Mouse (Mus musculus): ENCODE measurements around the gene Fam102b.
A peak's percentile ranks its signal among the peaks of the same experiment; 100 is the strongest.

Gene Fam102b

DNA sequence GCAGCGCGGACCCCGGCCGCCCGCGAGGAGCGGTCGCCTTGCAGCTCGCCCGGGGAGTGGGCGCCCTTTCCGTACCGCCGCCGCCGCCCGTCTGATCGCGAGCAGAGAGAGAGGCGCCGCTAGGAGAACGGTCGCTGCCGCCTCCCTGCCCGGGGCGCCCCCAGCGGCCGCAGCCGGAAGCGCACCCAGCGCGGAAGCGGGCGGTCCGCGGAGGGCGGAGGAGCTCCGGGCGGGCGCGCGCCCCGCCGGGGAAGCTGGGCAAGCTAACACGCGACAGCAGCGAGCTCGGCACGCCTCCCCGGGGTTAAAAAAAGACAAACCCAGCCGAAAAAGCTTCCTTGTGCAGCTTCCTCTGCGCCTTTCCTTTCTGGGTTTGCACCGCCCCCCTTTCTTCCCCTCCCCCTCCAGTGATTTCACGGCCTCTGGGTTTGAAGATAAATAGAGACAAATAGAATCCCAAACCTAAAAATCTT lies at the start of gene Fam102b:
Fam102b (minus strand) TSS at position 93 of the 473 bp plus-strand sequence.
- DNase-seq (ENCODE audit: low spot score in 2 of 2) = peak; percentile 89 to 96

DNA sequence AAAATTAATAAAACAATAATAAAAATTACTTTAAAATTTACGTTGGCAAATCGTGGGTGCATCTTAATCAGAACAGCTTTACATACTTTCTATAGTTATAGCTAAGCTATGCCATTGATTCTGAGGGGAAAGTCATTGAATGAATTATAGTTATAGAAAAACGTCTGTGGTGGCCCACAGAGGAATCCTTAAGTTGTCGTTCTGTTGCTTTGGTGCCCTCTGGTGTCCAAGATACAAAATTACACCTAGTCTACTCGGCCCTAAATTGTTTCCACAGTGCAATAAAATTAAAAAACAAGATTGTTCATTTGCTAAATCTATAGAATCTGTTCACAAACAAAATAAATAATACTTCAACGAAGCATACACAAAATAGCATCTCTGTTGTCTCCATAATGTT lies 35.6 kb upstream of the Fam102b start:
- DNase-seq (ENCODE audit: low spot score in 2 of 2) = peak in 1 of 2 experiments; percentile 55

DNA sequence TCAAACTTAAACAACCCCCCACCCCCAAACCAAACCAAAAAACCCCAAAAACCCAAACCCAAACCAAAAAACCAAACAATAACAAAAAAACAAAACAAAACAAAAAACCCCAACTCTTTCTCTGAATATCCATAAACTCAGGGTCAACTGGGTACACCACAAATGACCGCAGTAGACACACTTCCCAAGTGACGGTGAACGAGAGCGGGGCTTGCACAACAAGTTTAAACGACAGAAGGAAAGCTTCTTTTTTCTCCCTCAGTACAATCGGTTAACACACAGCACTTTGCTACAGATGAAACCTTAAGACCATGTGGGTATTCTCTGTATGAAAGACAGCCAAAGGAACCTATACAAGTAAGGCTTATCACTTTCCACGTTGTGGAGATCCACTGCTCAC lies 35.0 kb upstream of the Fam102b start:
- no peak for DNase-seq (ENCODE audit: low spot score in 2 of 2)

GRCm38 (mm10) chr3:109059903-109060302 lies 32.5 kb upstream of the Fam102b start:
- no peak for DNase-seq (ENCODE audit: low spot score in 2 of 2)

GRCm38 (mm10) chr3:109051946-109052331 lies 24.5 kb upstream of the Fam102b start:
- no peak for DNase-seq (ENCODE audit: low spot score in 2 of 2)

DNA sequence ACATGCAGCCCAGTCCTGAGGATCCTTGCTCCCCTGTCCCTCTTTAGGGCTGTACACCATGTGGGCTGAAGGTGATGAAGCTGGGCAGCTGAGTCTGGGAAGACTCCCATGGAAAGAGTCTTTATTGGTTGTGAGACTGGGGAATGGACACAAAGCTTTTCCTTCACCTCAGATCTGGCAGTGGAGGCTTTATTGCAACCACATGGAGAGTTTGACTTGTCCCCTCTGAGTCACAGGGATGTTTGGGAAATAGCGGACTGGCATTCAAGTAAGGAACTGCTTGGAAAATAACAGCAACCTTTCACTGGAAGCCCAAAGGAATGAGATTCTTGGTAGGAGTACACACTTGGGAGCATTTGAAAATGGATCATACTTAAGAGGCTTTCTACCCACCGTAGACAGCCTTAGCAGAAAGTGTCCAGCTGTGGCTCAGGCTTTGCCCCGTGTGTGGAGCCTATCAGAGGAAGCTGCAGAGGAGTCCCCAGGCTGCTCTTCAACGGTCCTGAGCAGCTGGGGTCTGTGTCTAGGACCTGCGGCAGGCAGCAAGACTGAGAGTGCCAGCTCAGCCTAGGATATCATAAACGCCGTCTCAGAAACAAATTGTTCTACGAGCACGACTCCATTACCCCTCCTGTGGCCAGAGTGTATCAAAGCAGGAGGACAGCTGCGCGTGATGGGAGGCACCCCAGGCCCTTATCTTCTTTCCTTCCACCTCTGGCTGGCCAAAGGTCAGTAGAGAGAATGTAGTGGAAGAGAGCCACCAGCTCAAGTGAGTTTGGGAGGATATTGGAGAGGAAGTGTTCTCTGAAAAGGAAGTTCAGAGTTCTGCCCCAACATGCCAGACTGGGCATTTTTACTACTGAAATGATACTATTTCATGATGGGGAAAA lies 23.9 kb upstream of the Fam102b start:
- no peak for DNase-seq (ENCODE audit: low spot score in 2 of 2)

DNA sequence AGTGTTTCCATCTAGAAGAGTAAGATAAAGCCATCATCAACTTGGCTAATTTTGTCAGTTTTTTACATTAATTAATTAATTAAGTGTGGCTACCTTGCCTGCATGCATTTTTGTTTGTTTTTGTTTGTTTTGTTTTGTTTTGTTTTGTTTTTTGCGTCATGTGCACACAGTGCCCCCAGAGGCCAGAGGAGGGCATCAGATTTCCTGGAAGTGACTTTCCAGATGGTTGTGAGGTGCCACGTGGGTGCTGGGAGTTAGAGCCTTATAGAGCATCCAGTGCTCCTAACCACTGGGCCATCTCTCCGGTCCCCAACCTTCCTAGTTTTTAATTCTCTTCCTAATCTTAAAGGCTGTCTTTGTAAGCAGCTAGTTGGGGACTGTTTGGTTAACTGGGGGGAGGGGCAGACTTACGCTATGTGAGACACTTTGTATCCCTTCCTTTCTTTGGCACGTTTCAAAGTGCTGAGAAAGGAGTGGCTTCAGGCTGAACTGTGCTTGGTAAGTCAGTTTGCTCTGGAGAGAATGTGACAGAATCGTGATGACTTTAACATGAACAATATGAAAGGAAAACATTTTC lies 20.4 kb upstream of the Fam102b start:
- DNase-seq (ENCODE audit: low spot score in 2 of 2) = no peak

GRCm38 (mm10) chr3:109046428-109046827 lies 19.0 kb upstream of the Fam102b start:
- DNase-seq (ENCODE audit: low spot score in 2 of 2) = no peak

DNA sequence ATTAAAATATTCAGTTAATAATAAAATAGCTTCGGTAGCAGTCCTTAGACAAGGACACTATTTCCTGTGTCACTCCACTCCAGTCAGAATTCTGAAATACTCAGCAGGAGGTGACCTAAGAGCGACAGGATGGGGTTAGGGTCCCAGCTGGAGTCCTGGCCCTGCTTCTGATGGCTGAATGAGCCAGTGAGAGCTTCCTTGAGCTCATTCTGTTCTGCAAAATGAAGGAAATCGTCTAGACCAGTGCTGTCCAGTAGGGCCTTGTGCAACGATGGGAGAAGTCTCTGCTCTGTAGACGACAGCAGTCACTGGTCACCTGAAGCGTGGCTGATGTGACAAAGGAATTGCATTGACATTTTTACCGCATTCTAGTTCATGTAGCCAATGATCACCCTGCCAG lies 16.0 kb upstream of the Fam102b start:
- no peak for DNase-seq (ENCODE audit: low spot score in 2 of 2)

DNA sequence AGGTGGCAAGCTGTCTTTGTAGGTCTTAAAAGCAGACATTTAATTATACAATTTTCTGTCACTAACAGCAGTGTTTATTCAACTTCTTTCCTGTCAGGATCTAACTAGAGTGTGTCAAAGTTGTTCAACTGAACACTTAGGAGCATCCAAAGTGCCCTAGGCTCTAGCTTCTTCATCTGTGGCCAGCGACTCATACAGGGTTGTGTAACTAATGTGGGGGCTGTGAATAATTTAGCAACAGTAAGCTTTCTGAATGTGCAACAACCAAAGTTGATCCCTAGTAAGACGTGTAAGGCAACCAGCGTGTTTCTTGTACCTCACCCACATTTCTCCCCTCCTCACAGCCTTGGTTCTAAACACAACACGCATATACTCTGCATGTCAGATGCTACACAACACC lies 13.5 kb upstream of the Fam102b start:
- DNase-seq (ENCODE audit: low spot score in 2 of 2) = no peak

GRCm38 (mm10) chr3:109034411-109034810 lies 7.0 kb upstream of the Fam102b start:
- DNase-seq (ENCODE audit: low spot score in 2 of 2) = no peak

GRCm38 (mm10) chr3:109032306-109032705 lies 4.9 kb upstream of the Fam102b start:
- no peak for DNase-seq (ENCODE audit: low spot score in 2 of 2)

DNA sequence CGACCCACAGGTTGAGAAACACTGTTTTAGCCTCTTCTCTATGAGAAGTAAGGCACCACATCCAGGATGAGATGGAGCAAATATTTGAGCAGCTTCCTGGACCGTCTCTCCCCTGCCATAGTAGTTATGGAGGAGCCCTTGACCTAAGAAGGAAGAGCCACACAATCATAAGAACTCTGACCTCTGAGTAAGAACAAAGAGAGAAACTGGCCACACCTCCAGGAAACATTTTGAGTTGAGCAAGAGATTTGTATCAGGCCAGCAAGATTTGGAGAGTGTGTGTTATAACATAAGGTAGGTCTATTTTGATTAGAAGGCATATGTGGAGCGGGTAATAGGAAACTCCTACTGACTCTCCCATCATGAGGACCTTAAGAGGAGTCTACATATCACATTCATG lies 4.2 kb upstream of the Fam102b start:
- DNase-seq (ENCODE audit: low spot score in 2 of 2) = no peak

DNA sequence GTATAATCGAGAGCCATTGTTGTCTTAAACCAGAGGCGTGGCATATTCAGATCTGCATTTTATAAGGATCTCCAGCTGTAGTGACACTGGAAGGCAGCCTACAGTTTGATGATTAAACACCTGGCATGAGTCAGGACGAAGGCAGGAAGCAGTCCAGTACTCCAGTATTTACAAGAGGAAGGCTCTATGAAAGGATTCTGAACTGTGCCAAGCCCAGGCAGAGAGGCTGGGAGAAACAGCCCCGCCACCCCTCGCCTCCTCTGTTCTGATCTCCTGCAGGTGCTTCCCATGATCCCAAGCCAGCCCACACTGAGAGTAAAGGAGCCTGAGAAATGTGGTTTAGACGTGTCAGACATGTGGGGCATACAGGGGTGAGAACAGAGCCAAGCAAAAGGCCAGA lies 3.4 kb upstream of the Fam102b start:
- DNase-seq (ENCODE audit: low spot score in 2 of 2) = no peak

DNA sequence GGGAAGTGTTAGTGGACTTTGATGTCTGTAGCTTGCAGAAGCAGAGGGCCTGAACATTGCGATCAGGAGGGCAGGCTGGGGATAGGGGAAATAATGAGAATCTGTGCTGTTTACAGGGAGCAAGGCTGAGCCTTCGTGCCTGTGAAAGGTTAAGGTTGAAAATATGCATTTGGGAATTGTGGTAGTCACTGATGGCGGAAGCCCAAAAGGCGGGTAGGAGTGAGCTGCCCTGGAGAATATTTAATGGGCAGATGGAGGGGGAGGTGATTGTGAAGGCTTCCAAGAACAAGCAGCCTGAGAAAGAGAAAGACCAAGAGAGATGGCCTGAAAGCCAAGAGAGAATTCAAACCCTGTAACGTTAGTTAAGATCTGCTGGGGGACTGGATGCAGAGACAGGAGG lies 2.3 kb upstream of the Fam102b start:
- no peak for DNase-seq (ENCODE audit: low spot score in 2 of 2)

DNA sequence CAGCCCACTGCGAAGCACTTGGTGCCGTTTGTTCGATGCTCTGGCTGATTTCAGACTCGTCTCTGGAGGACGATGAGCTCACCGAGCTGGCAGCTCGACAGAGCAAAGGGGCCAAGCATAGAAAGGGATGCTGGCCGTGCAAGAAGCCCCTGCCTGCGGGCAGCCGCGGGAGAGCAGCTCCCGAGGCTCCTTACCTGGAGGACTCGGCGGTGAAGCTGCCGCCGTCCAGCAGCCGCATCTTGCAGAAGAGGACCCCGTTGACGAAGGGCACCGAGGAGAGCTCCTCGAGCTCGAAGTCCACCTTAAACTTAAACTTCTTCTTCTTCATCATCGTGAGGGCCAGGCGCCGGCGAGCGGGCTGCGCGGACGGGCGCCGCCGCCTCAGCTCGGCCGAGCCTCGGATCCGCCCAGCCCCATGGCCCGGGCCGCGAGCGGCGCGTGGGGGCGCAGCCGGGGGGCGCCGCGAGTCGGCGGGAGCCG lies 376 bp downstream of the Fam102b start:
- peak; percentile 28 to 36 for DNase-seq (ENCODE audit: low spot score in 2 of 2)

- no peak for DNase-seq (ENCODE audit: low spot score in 2 of 2)
Measured at GRCm38 (mm10) chr3:109026462-109026990, 881 bp downstream of the Fam102b start.

- peak; percentile 61 to 82 for DNase-seq (ENCODE audit: low spot score in 2 of 2)
Measured at GRCm38 (mm10) chr3:109025579-109025978, 1.8 kb downstream of the Fam102b start.

GRCm38 (mm10) chr3:109023066-109023465 lies 4.3 kb downstream of the Fam102b start:
- DNase-seq (ENCODE audit: low spot score in 2 of 2) = no peak

DNA sequence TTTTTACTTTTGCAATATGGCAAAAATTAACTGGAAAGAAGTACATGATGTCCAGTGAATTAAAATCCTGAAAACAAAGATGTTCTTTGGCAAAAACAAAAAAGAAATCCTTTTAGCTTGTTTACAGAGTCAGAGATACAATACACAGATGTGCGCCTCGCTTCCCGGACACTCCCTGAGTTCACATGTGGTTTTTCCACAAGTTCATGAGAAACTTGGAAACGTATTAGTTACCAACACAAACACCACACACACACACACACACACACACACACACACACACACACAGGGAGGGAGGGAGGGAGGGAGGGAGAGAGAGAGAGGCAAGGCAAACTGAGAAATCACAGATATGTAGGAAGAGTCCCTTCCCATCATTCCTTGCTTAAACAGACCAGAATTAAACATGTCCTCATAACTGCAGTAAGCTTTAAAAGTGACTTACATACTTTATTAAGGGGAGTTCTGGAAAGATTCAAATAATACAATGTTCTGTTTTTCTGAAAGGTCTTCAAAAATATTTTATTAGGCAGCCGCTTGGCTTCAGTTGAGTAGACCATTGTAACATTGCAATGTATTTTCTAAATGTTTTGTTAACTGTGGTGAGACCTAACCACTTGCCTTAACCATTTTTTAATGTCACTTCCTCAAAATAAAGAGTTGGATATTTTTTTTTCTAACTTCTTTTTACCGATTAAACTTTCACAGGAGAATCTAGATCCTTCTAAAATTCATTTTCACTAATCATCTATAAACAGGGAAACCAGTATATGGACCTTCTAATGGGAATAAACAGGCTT lies 5.5 kb downstream of the Fam102b start:
- no peak for DNase-seq (ENCODE audit: low spot score in 2 of 2)

DNA sequence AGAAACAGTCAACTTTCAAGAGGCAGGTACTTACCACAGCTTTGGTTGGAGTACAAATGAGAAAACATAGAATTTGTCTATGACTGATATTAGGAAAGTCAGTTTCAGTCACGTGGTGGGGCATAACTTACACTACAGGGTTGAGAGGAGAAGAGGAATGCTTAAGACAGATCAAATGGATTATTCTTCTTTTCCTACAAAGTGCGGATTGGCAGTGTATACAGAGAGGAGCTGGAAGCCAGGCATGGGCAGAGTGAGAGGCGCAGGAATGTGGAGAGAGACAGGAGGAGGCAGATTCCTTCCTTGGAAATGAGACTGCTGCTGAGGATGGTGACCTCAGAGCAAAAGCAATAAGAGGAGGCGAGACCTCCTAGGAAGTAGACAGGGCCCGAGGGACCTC lies 9.1 kb downstream of the Fam102b start:
- DNase-seq (ENCODE audit: low spot score in 2 of 2) = no peak

DNA sequence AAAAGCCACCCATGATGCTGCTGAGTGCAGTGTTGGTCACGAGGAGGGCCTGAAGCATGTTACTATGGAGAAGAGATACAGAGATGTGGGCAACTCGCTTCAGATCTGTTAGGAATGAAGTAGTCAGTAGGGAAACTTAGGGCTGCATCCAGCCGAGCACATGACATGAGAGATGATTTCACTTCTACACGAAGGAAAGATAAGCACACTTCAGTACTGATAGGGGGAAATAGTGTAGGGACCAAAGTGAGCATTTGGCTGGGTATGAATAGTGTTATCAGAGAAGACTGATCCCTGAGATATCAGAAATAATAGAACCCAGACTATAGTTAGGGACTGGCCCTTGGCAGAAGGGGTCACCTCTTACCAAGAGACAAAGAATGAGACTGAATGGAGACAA lies 14.8 kb downstream of the Fam102b start:
- no peak for DNase-seq (ENCODE audit: low spot score in 2 of 2)
